Mouse (Mus musculus): Measurements from ENCODE around the gene Znhit6.

- TF ChIP-seq CTCF (IDR thresholded peaks at IDR 0.05; ENCODE audit: extremely low read depth, insufficient read depth, low read length) (no peak), POLR2A (IDR thresholded peaks at IDR 0.05; ENCODE audit: extremely low read depth, insufficient read depth, low read length) (peak; percentile 79)
These were observed 73.8 kb downstream of the Znhit6 start, which contains the start of gene Ccn1 for GRCm38 (mm10) chr3:145649852-145650202.
